Mouse (Mus musculus) ovary, postnatal 36 days (tissue): ENCODE measurements around the gene A830031A19Rik.

Experiments
- DNase-seq: peaks from one replicate; pipeline ENCODE4 v3.0.0; 2022; ENCODE audit warnings: low spot score, mixed read lengths

A830031A19Rik gene

DNA sequence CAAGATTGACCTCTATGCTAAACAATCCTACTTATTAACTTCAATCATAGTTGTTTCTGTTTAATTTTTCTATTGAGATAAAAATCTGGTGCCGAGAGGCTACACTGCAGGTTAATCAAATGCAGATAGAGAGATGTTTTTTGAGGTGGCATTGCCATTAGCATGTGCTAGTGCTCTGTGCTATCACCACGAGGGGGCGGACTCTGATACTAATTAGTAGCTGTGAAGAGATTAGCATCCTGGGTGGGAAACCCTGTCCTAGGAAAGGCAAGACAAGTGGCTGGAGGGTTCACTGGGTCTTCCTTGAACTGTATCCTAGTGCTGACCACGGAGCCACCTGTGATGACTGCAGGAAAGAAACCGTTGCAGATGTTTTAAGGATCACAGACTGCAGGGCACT is 66.6 kb downstream of the A830031A19Rik start:
- peak; percentile 5 for DNase-seq

- no peak for DNase-seq
These were observed 69.3 kb downstream of the A830031A19Rik start for GRCm38 (mm10) chr11:24005445-24006156.

- no peak for DNase-seq
These were observed 74.2 kb downstream of the A830031A19Rik start for GRCm38 (mm10) chr11:24000675-24001074.
